Mouse (Mus musculus): ENCODE measurements around the gene Met.

GRCm38 (mm10) chr6:17463434-17464280 is at the start of gene Met:
- TF ChIP-seq CTCF (IDR thresholded peaks at IDR 0.05; ENCODE audit: control insufficient read depth, insufficient read depth, insufficient replicate concordance, low read depth, low read length) = no peak
- TF ChIP-seq POLR2A (IDR thresholded peaks at IDR 0.05; ENCODE audit: control insufficient read depth, low read depth, low read length) = no peak

Data from testis, adult 2 months (tissue).